Mouse (Mus musculus) limb, embryonic 14.5 days (tissue): ENCODE results near the gene Snapin. TPM values are rescaled to one million over a fixed set of nuclear protein-coding genes. Genes with fewer than 3 reads are reported as not detected.

ENCODE experiments used
- ATAC-seq: fragments of 200-750 bp; cut with Nextera tagmentation; 2 replicates; pipeline ENCODE4 v1.8.0; 2017; ENCODE audit warnings: low read depth, moderate number of reproducible peaks, moderate TSS enrichment; ENCODE audit not compliant: low FRiP score
- DNase-seq: peaks from one replicate; pipeline ENCODE4 v3.0.0-alpha.2; 2015; ENCODE audit warnings: low spot score
- H3K27ac ChIP-seq: fragments of 300-500 bp; sonication (generic); replicated peaks from 2 replicates; pipeline ENCODE4 v1.5.1; 2014; ENCODE audit warnings: low read depth, mild to moderate bottlenecking, low read length, moderate library complexity, mixed read lengths
- H3K27me3 ChIP-seq: fragments of 300-500 bp; sonication (generic); 2 replicates; pipeline ENCODE4 v1.6.1; 2014; ENCODE audit warnings: low read length, mixed read lengths; ENCODE audit not compliant: control insufficient read depth, insufficient read depth
- H3K36me3 ChIP-seq: fragments of 300-500 bp; sonication (generic); 2 replicates; pipeline ENCODE4 v1.6.1; 2014; ENCODE audit warnings: mild to moderate bottlenecking, low read length, moderate library complexity, mixed read lengths; ENCODE audit not compliant: control insufficient read depth, insufficient read depth
- H3K4me1 ChIP-seq: fragments of 300-500 bp; sonication (generic); 2 replicates; pipeline ENCODE4 v1.6.1; 2014; ENCODE audit warnings: antibody characterized with exemption, low read length, mixed read lengths; ENCODE audit not compliant: control insufficient read depth, insufficient read depth
- H3K4me2 ChIP-seq: fragments of 300-500 bp; sonication (generic); replicated peaks from 2 replicates; pipeline ENCODE4 v1.6.1; 2014; ENCODE audit warnings: low read depth, mild to moderate bottlenecking, low read length, moderate library complexity; ENCODE audit not compliant: severe bottlenecking
- H3K4me3 ChIP-seq: fragments of 300-500 bp; sonication (generic); replicated peaks from 2 replicates; pipeline ENCODE4 v1.5.1; 2014; ENCODE audit warnings: low read length
- H3K9ac ChIP-seq: fragments of 300-500 bp; sonication (generic); 2 replicates; pipeline ENCODE4 v1.6.1; 2014; ENCODE audit warnings: mild to moderate bottlenecking, low read depth, low read length, moderate library complexity; ENCODE audit not compliant: severe bottlenecking
- H3K9me3 ChIP-seq: fragments of 300-500 bp; sonication (generic); 2 replicates; pipeline ENCODE4 v1.6.1; 2016; ENCODE audit warnings: low read length; ENCODE audit not compliant: control insufficient read depth
- POLR2A ChIP-seq: fragments of 200-500 bp; IDR thresholded peaks from 2 replicates; pipeline ENCODE4 v1.8.0; 2012; ENCODE audit warnings: inconsistent platforms, mild to moderate bottlenecking, moderate library complexity, borderline replicate concordance; ENCODE audit not compliant: insufficient read depth, insufficient read length; ENCODE audit errors: extremely low read depth
- WGBS: fragments of 180-500 bp; shearing (Covaris S2); extraction: QIAGEN DNeasy Blood & Tissue Kit; methylation state at CpG from one replicate; pipeline ENCODE4 v1.1.7; 2014; 5-methylcytosine and 5-hydroxymethylcytosine counted together
- polyA plus RNA-seq, 2 experiments: library from polyadenylated mRNA; depleted of rRNA in 1 of 2; stranded (reverse) in 1 of 2; unstranded in 1 of 2; fragments of >200 nt; fragmentation: Nextera tagmentation in 1 of 2; extraction: Ambion mirVana in 1 of 2; gene quantifications; 2 replicates each; pipeline versions ENCODE4 v1.2.1 to v1.2.3; 2012 to 2014

The Snapin gene
- polyA plus RNA-seq, 2 experiments: 54.8 to 87.6 TPM

- Histone ChIP-seq H3K9me3 (no peaks in the 10 kb centered on the region), H3K4me2 (peak overlapping the region; percentile 55), H3K27ac (peak overlapping the region; percentile 92), H3K36me3 (no peaks in the 10 kb centered on the region), H3K27me3 (no peaks in the 10 kb centered on the region), H3K9ac (peak overlapping the region; percentile 49), H3K4me3 (peak overlapping the region; percentile 32), H3K4me1 (peaks cover 12% of the 10 kb centered on the region; the same call in 1 of the 2 replicates)
- ATAC-seq: peak; percentile 96
- peak; percentile 98 for DNase-seq
- 1% methylated on average over 17 of the region's 17 CpGs for WGBS
- TF ChIP-seq POLR2A: peak; percentile 79; the same call in 1 of the 2 replicates
These were observed 44.3 kb downstream of the Snapin start for GRCm38 (mm10) chr3:90446389-90447122.

- no peak for DNase-seq
- no peaks in the 10 kb centered on the region for H3K36me3 ChIP-seq
- peaks cover 12% of the 10 kb centered on the region; the same call in 1 of the 2 replicates for H3K4me1 ChIP-seq
- no peak for TF ChIP-seq POLR2A
- H3K27me3 ChIP-seq: no peaks in the 10 kb centered on the region
- H3K4me3 ChIP-seq: no peak overlapping the region
- H3K27ac ChIP-seq: peak overlapping the region; percentile 92
- 70% methylated on average over 11 of the region's 11 CpGs for WGBS
- H3K9ac ChIP-seq: no peak overlapping the region
- H3K4me2 ChIP-seq: peak overlapping the region; percentile 55; the same call in 1 of the 2 replicates
- no peaks in the 10 kb centered on the region for H3K9me3 ChIP-seq
- no peak for ATAC-seq
These were observed 45.2 kb downstream of the Snapin start for GRCm38 (mm10) chr3:90445417-90446200.

GRCm38 (mm10) chr3:90443977-90444376 lies 46.9 kb downstream of the Snapin start:
- H3K4me1 ChIP-seq: peaks cover 12% of the 10 kb centered on the region; the same call in 1 of the 2 replicates
- no peak for TF ChIP-seq POLR2A
- 89% methylated on average over 3 of the region's 3 CpGs for WGBS
- H3K36me3 ChIP-seq: no peaks in the 10 kb centered on the region
- H3K27me3 ChIP-seq: no peaks in the 10 kb centered on the region
- no peaks in the 10 kb centered on the region for H3K9me3 ChIP-seq
- no peak overlapping the region for H3K4me2 ChIP-seq
- ATAC-seq (no peak), DNase-seq (no peak)
- no peak overlapping the region for H3K9ac ChIP-seq
- no peak overlapping the region for H3K4me3 ChIP-seq
- no peak overlapping the region for H3K27ac ChIP-seq

DNA sequence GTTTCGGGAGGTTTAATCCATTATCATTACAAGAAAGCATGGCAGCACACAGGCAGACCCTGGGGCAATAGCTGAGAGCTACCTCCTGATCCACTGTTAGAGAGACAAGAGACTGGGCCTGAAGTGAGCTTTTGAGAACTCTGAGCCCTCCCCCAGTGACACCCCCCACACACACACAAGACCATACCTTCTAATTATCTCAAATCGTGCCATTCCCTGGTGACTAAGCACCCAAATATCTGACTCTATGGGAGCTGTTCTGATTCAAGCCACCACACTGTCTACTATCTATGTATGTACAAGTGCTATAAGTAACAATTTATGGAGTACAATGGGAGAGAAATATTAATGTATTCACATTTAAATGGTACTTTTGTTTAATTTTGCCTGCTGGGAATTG lies 50.1 kb downstream of the Snapin start:
- no peaks in the 10 kb centered on the region for H3K4me1 ChIP-seq
- no peak for DNase-seq
- TF ChIP-seq POLR2A: no peak
- 78% methylated on average over 2 of the region's 2 CpGs for WGBS
- H3K27ac ChIP-seq: no peak overlapping the region
- ATAC-seq: no peak
- no peak overlapping the region for H3K9ac ChIP-seq
- H3K27me3 ChIP-seq: no peaks in the 10 kb centered on the region
- no peaks in the 10 kb centered on the region for H3K36me3 ChIP-seq
- no peaks in the 10 kb centered on the region for H3K9me3 ChIP-seq
- H3K4me2 ChIP-seq: no peak overlapping the region
- no peak overlapping the region for H3K4me3 ChIP-seq

Other genes starting within 250 kb of the Snapin start
- gene Creb3l4, start 247.5 kb downstream of the Snapin start, polyA plus RNA-seq (2012; rRNA removed): 6.3 and 6.4 TPM in 2 replicates
- gene Creb3l4, start 247.5 kb downstream of the Snapin start, polyA plus RNA-seq (2014; fragmentation: Nextera tagmentation; extraction: Ambion mirVana): 6.7 and 10.0 TPM in 2 replicates
- 56.8 and 66.4 TPM in 2 replicates for gene Slc39a1, start 242.9 kb downstream of the Snapin start, polyA plus RNA-seq (2012; rRNA removed)
- gene Slc39a1, start 242.9 kb downstream of the Snapin start, polyA plus RNA-seq (2014; fragmentation: Nextera tagmentation; extraction: Ambion mirVana): 104 and 111 TPM in 2 replicates
- 71.8 and 109 TPM in 2 replicates for gene Crtc2, start 236.9 kb downstream of the Snapin start, polyA plus RNA-seq (2012; rRNA removed)
- 17.5 and 18.1 TPM in 2 replicates for gene Crtc2, start 236.9 kb downstream of the Snapin start, polyA plus RNA-seq (2014; fragmentation: Nextera tagmentation; extraction: Ambion mirVana)
- gene Dennd4b, start 225.8 kb downstream of the Snapin start, polyA plus RNA-seq (2012; rRNA removed): 21.3 and 25.7 TPM in 2 replicates
- gene Dennd4b, start 225.8 kb downstream of the Snapin start, polyA plus RNA-seq (2014; fragmentation: Nextera tagmentation; extraction: Ambion mirVana): 3.6 and 6.4 TPM in 2 replicates
- 39.9 and 44.6 TPM in 2 replicates for gene Gatad2b, start 197.9 kb downstream of the Snapin start, polyA plus RNA-seq (2012; rRNA removed)
- gene Gatad2b, start 197.9 kb downstream of the Snapin start, polyA plus RNA-seq (2014; fragmentation: Nextera tagmentation; extraction: Ambion mirVana): 16.8 and 17.6 TPM in 2 replicates
- gene Slc27a3, start 101.1 kb downstream of the Snapin start, polyA plus RNA-seq (2012; rRNA removed): 64.7 and 92.1 TPM in 2 replicates
- gene Slc27a3, start 101.1 kb downstream of the Snapin start, polyA plus RNA-seq (2014; fragmentation: Nextera tagmentation; extraction: Ambion mirVana): 30.5 and 34.7 TPM in 2 replicates
- gene Ints3, start 57.4 kb downstream of the Snapin start, polyA plus RNA-seq (2012; rRNA removed): 52.8 and 55.9 TPM in 2 replicates
- gene Ints3, start 57.4 kb downstream of the Snapin start, polyA plus RNA-seq (2014; fragmentation: Nextera tagmentation; extraction: Ambion mirVana): 26.0 and 32.5 TPM in 2 replicates
- gene Npr1, start 25.2 kb downstream of the Snapin start, polyA plus RNA-seq (2012; rRNA removed): 15.5 and 16.0 TPM in 2 replicates
- 4.8 and 4.9 TPM in 2 replicates for gene Npr1, start 25.2 kb downstream of the Snapin start, polyA plus RNA-seq (2014; fragmentation: Nextera tagmentation; extraction: Ambion mirVana)
- gene Ilf2, start 14.9 kb downstream of the Snapin start, polyA plus RNA-seq (2012; rRNA removed): 117 and 137 TPM in 2 replicates
- gene Ilf2, start 14.9 kb downstream of the Snapin start, polyA plus RNA-seq (2014; fragmentation: Nextera tagmentation; extraction: Ambion mirVana): 169 and 186 TPM in 2 replicates
- 155 and 169 TPM in 2 replicates for gene Chtop, start 18.5 kb upstream of the Snapin start, polyA plus RNA-seq (2012; rRNA removed)
- gene Chtop, start 18.5 kb upstream of the Snapin start, polyA plus RNA-seq (2014; fragmentation: Nextera tagmentation; extraction: Ambion mirVana): 103 and 114 TPM in 2 replicates
- 23.6 and 33.6 TPM in 2 replicates for gene S100a1, start 23.4 kb upstream of the Snapin start, polyA plus RNA-seq (2012; rRNA removed)
- 30.2 and 32.5 TPM in 2 replicates for gene S100a1, start 23.4 kb upstream of the Snapin start, polyA plus RNA-seq (2014; fragmentation: Nextera tagmentation; extraction: Ambion mirVana)
- 21.7 and 34.1 TPM in 2 replicates for gene S100a13, start 23.4 kb upstream of the Snapin start, polyA plus RNA-seq (2012; rRNA removed)
- 37.1 and 44.7 TPM in 2 replicates for gene S100a13, start 23.4 kb upstream of the Snapin start, polyA plus RNA-seq (2014; fragmentation: Nextera tagmentation; extraction: Ambion mirVana)
- 21.3 and 51.3 TPM in 2 replicates for gene S100a14, start 35.8 kb upstream of the Snapin start, polyA plus RNA-seq (2012; rRNA removed)
- 23.7 and 33.4 TPM in 2 replicates for gene S100a14, start 35.8 kb upstream of the Snapin start, polyA plus RNA-seq (2014; fragmentation: Nextera tagmentation; extraction: Ambion mirVana)
- 81.6 and 88.6 TPM in 2 replicates for gene S100a16, start 46.2 kb upstream of the Snapin start, polyA plus RNA-seq (2012; rRNA removed)
- gene S100a16, start 46.2 kb upstream of the Snapin start, polyA plus RNA-seq (2014; fragmentation: Nextera tagmentation; extraction: Ambion mirVana): 232 and 269 TPM in 2 replicates
- 0.92 and 1.3 TPM in 2 replicates for gene S100a3, start 69.5 kb upstream of the Snapin start, polyA plus RNA-seq (2012; rRNA removed)
- 1.00 and 1.1 TPM in 2 replicates for gene S100a3, start 69.5 kb upstream of the Snapin start, polyA plus RNA-seq (2014; fragmentation: Nextera tagmentation; extraction: Ambion mirVana)
- not detected in 2 replicates for gene S100a2, start 99.2 kb upstream of the Snapin start, polyA plus RNA-seq (2012; rRNA removed)
- gene S100a2, start 99.2 kb upstream of the Snapin start, polyA plus RNA-seq (2014; fragmentation: Nextera tagmentation; extraction: Ambion mirVana): not detected in 2 replicates
- not detected in 2 replicates for gene Gm42674, start 110.9 kb upstream of the Snapin start, polyA plus RNA-seq (2012; rRNA removed)
- gene Gm42674, start 110.9 kb upstream of the Snapin start, polyA plus RNA-seq (2014; fragmentation: Nextera tagmentation; extraction: Ambion mirVana): not detected in 2 replicates
- 18.0 and 26.2 TPM in 2 replicates for gene S100a4, start 112.7 kb upstream of the Snapin start, polyA plus RNA-seq (2012; rRNA removed)
- gene S100a4, start 112.7 kb upstream of the Snapin start, polyA plus RNA-seq (2014; fragmentation: Nextera tagmentation; extraction: Ambion mirVana): 17.9 and 18.0 TPM in 2 replicates
- not detected in 2 replicates for gene S100a5, start 117.5 kb upstream of the Snapin start, polyA plus RNA-seq (2012; rRNA removed)
- not detected in 2 replicates for gene S100a5, start 117.5 kb upstream of the Snapin start, polyA plus RNA-seq (2014; fragmentation: Nextera tagmentation; extraction: Ambion mirVana)
- gene S100a6, start 121.8 kb upstream of the Snapin start, polyA plus RNA-seq (2012; rRNA removed): 92.4 and 108 TPM in 2 replicates
- gene S100a6, start 121.8 kb upstream of the Snapin start, polyA plus RNA-seq (2014; fragmentation: Nextera tagmentation; extraction: Ambion mirVana): 203 and 233 TPM in 2 replicates
- gene S100a7a, start 163.0 kb upstream of the Snapin start, polyA plus RNA-seq (2012; rRNA removed): 0.98 and 1.0 TPM in 2 replicates
- gene S100a7a, start 163.0 kb upstream of the Snapin start, polyA plus RNA-seq (2014; fragmentation: Nextera tagmentation; extraction: Ambion mirVana): 0.21 and 0.43 TPM in 2 replicates
- 10.2 and 20.4 TPM in 2 replicates for gene S100a8, start 177.9 kb upstream of the Snapin start, polyA plus RNA-seq (2012; rRNA removed)
- gene S100a8, start 177.9 kb upstream of the Snapin start, polyA plus RNA-seq (2014; fragmentation: Nextera tagmentation; extraction: Ambion mirVana): 8.4 and 34.9 TPM in 2 replicates
- 14.2 and 15.8 TPM in 2 replicates for gene S100a9, start 204.7 kb upstream of the Snapin start, polyA plus RNA-seq (2012; rRNA removed)
- gene S100a9, start 204.7 kb upstream of the Snapin start, polyA plus RNA-seq (2014; fragmentation: Nextera tagmentation; extraction: Ambion mirVana): 9.7 and 29.8 TPM in 2 replicates
- 0.19 and 0.23 TPM in 2 replicates for gene Pglyrp4, start 235.9 kb upstream of the Snapin start, polyA plus RNA-seq (2012; rRNA removed)
- gene Pglyrp4, start 235.9 kb upstream of the Snapin start, polyA plus RNA-seq (2014; fragmentation: Nextera tagmentation; extraction: Ambion mirVana): 0.12 and 0.18 TPM in 2 replicates